Mouse (Mus musculus): Measurements from ENCODE around the gene Sorbs1.

DNA sequence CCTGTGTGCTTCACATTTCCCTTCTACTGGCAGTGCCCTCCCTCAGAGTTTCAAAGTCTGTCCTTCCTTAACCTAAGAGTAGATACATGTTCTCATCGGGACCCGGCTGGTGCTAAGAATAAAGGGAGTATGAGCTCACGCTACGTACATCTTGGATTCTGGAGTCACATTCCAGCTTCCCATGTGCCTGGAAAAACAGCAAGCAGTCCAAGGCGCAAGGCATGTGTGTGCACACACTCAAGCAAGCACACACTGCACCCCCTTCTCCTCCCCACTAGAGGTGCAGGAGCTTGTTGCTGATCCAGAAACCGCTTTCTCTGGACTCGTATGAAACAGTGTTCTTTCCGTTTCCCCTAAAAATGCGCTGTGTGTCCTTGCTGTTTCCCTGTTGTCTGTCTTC is 210.7 kb downstream of the Sorbs1 start:
- TF ChIP-seq CTCF (IDR thresholded peaks at IDR 0.05; ENCODE audit: low read depth) = peak; percentile 34
- TF ChIP-seq EP300 (IDR thresholded peaks at IDR 0.05; ENCODE audit: low read depth) = no peak
